Mouse (Mus musculus) heart, embryonic 12.5 days (tissue): ENCODE measurements around the gene Mterf1a. TPM values are rescaled to one million over a fixed set of nuclear protein-coding genes. Genes with fewer than 3 reads are reported as not detected.

Experiments used
- polyA plus RNA-seq: library from polyadenylated mRNA; unstranded; fragments of >200 nt; fragmentation: Nextera tagmentation; extraction: Ambion mirVana; gene quantifications from 2 replicates; pipeline ENCODE4 v1.2.1, GENCODE M21; 2016

Mterf1a gene
- polyA plus RNA-seq, 1 experiment from 2014 or later: 5.3 TPM

Other genes with a start within 250 kb of the Mterf1a start
- not detected in 2 replicates for gene Tmbim7, start 242.8 kb downstream of the Mterf1a start, polyA plus RNA-seq
- 67.7 and 69.3 TPM in 2 replicates for gene Gatad1, start 236.7 kb downstream of the Mterf1a start, polyA plus RNA-seq
- gene Ankib1, start 91.0 kb downstream of the Mterf1a start, polyA plus RNA-seq: 11.0 and 12.5 TPM in 2 replicates
- 45.5 and 45.7 TPM in 2 replicates for gene Krit1, start 90.7 kb downstream of the Mterf1a start, polyA plus RNA-seq
- gene Lrrd1, start 48.8 kb downstream of the Mterf1a start, polyA plus RNA-seq: 0.13 and 0.40 TPM in 2 replicates
- gene Akap9, start 34.1 kb upstream of the Mterf1a start, polyA plus RNA-seq: 107 and 121 TPM in 2 replicates
- gene Cyp51, start 210.8 kb upstream of the Mterf1a start, polyA plus RNA-seq: 47.5 and 50.8 TPM in 2 replicates